ENCODE assay signal across 25 mouse cellular contexts in genomic region chr9:64939281-64939680, GRCm38 (mm10). TPM values are rescaled to one million over a fixed set of nuclear protein-coding genes. Genes with fewer than 3 reads are reported as not detected.
A peak's percentile ranks its signal among the peaks of the same experiment; 100 is the strongest.
DNase-seq lines count a peak whose midpoint lies in the region; ATAC-seq lines count a peak whose summit lies in the region.
"Had no signal": no experiment of that assay in that cellular context is flagged by ENCODE, and none has a peak within 500 bp of the region (broad histone marks: within the 10 kb centered on the region; RNA-seq: fewer than 3 reads in every experiment).

No protein-coding gene starts in this region.

- DNase-seq in forebrain, embryonic 11.5 days (ENCODE audit: low spot score), result peak; percentile 34
- peak; percentile 35 for DNase-seq in lung, postnatal 10 days
- no peak for DNase-seq in lung, postnatal 4 days
- DNase-seq in natural killer cell, adult 2 months (ENCODE audit: low spot score in 2 of 2), result no peak
- DNase-seq: adrenal gland, postnatal 10 days; cerebellum, postnatal 10 days; gastrocnemius, postnatal 25 days; kidney, adult 8-10 months; kidney, postnatal 36 days; layer of hippocampus, adult 9-11 months; left cerebral cortex, postnatal 4 days; right cerebral cortex, postnatal 14 days had no signal

- no peak overlapping the region for H3K27ac ChIP-seq in forebrain, embryonic 11.5 days (ENCODE audit: low read depth, low read length)
- H3K27ac ChIP-seq in forebrain, embryonic 16.5 days (ENCODE audit: low read length), result no peak overlapping the region
- H3K27ac ChIP-seq in liver, embryonic 12.5 days, result peak overlapping the region; percentile 77
- H3K27ac ChIP-seq in hindbrain, embryonic 12.5 days, result no peak overlapping the region
- H3K27ac ChIP-seq: hindbrain, embryonic 13.5 days; left cerebral cortex, adult 2 months; midbrain, embryonic 15.5 days; stomach, embryonic 15.5 days had no signal

- no peaks in the 10 kb centered on the region for H3K36me3 ChIP-seq in forebrain, embryonic 11.5 days (ENCODE audit: control insufficient read depth, insufficient read depth, low read length)
- no peaks in the 10 kb centered on the region for H3K36me3 ChIP-seq in forebrain, embryonic 16.5 days (ENCODE audit: control insufficient read depth, insufficient read depth)
- H3K36me3 ChIP-seq in liver, embryonic 12.5 days, result no peaks in the 10 kb centered on the region
- no peaks in the 10 kb centered on the region for H3K36me3 ChIP-seq in hindbrain, embryonic 12.5 days
- H3K36me3 ChIP-seq: hindbrain, embryonic 13.5 days; midbrain, embryonic 15.5 days; stomach, embryonic 15.5 days had no signal

- no peaks in the 10 kb centered on the region for H3K9me3 ChIP-seq in forebrain, embryonic 11.5 days (ENCODE audit: control insufficient read depth, low read length)
- H3K9me3 ChIP-seq in forebrain, embryonic 16.5 days (ENCODE audit: control insufficient read depth, low read length), result no peaks in the 10 kb centered on the region
- no peaks in the 10 kb centered on the region for H3K9me3 ChIP-seq in liver, embryonic 12.5 days (replicated peaks)
- no peaks in the 10 kb centered on the region for H3K9me3 ChIP-seq in hindbrain, embryonic 12.5 days (replicated peaks)
- H3K9me3 ChIP-seq: hindbrain, embryonic 13.5 days; midbrain, embryonic 15.5 days; stomach, embryonic 15.5 days had no signal

- no peak overlapping the region for H3K9ac ChIP-seq in forebrain, embryonic 11.5 days (ENCODE audit: low read length)
- H3K9ac ChIP-seq in forebrain, embryonic 16.5 days (replicated peaks; ENCODE audit: low read depth, low read length), result no peak overlapping the region
- H3K9ac ChIP-seq in liver, embryonic 12.5 days, result peak overlapping the region; percentile 48
- no peak overlapping the region for H3K9ac ChIP-seq in hindbrain, embryonic 12.5 days
- H3K9ac ChIP-seq: hindbrain, embryonic 13.5 days; midbrain, embryonic 15.5 days; stomach, embryonic 15.5 days had no signal

- no peak overlapping the region for H3K4me2 ChIP-seq in forebrain, embryonic 11.5 days (ENCODE audit: low read depth, low read length, severe bottlenecking)
- H3K4me2 ChIP-seq in forebrain, embryonic 16.5 days (ENCODE audit: low read length), result no peak overlapping the region
- peak overlapping the region; percentile 61 for H3K4me2 ChIP-seq in liver, embryonic 12.5 days
- no peak overlapping the region for H3K4me2 ChIP-seq in hindbrain, embryonic 12.5 days (replicated peaks)
- H3K4me2 ChIP-seq: hindbrain, embryonic 13.5 days; midbrain, embryonic 15.5 days; stomach, embryonic 15.5 days had no signal

- 0 out of 2 replicates have a peak, but pooled peaks cover 3% of the 10 kb centered on the region for H3K4me1 ChIP-seq in forebrain, embryonic 11.5 days (replicated peaks; ENCODE audit: control insufficient read depth, insufficient read depth, low read length)
- no peaks in the 10 kb centered on the region for H3K4me1 ChIP-seq in forebrain, embryonic 16.5 days (replicated peaks; ENCODE audit: control insufficient read depth, insufficient read depth, low read length)
- H3K4me1 ChIP-seq in liver, embryonic 12.5 days, result peaks cover 54% of the 10 kb centered on the region
- no peaks in the 10 kb centered on the region for H3K4me1 ChIP-seq in hindbrain, embryonic 12.5 days
- H3K4me1 ChIP-seq: midbrain, embryonic 15.5 days; stomach, embryonic 15.5 days had no signal

- WGBS in forebrain, embryonic 11.5 days, result 61% methylated on average over 4 of the region's 4 CpGs
- 52% methylated on average over 4 of the region's 4 CpGs for WGBS in forebrain, embryonic 16.5 days
- 35% methylated on average over 4 of the region's 4 CpGs for WGBS in liver, embryonic 12.5 days (ENCODE audit: insufficient replicate concordance)
- 55% methylated on average over 4 of the region's 4 CpGs for WGBS in hindbrain, embryonic 12.5 days

- no peaks in the 10 kb centered on the region for H3K27me3 ChIP-seq in forebrain, embryonic 11.5 days (ENCODE audit: control insufficient read depth, insufficient read depth, low read length)
- H3K27me3 ChIP-seq in forebrain, embryonic 16.5 days (replicated peaks; ENCODE audit: control insufficient read depth, insufficient read depth, low read length), result no peaks in the 10 kb centered on the region
- H3K27me3 ChIP-seq in liver, embryonic 12.5 days (replicated peaks), result peaks cover 19% of the 10 kb centered on the region
- H3K27me3 ChIP-seq in hindbrain, embryonic 12.5 days, result peaks cover 9% of the 10 kb centered on the region
- H3K27me3 ChIP-seq: midbrain, embryonic 15.5 days; stomach, embryonic 15.5 days had no signal

- ATAC-seq in forebrain, embryonic 11.5 days (replicated peaks; ENCODE audit: low FRiP score), result no peak
- ATAC-seq in forebrain, embryonic 16.5 days, result no peak
- no peak; the same call in 1 of the 2 replicates for ATAC-seq in liver, embryonic 12.5 days
- no peak for ATAC-seq in hindbrain, embryonic 12.5 days (ENCODE audit: low FRiP score)
- ATAC-seq: forebrain, embryonic 14.5 days; inflammation-experienced regulatory T-cells, adult 6 months; midbrain, embryonic 15.5 days; Patski had no signal

- no peak overlapping the region for H3K4me3 ChIP-seq in forebrain, embryonic 11.5 days (ENCODE audit: low read depth, low read length)
- no peak overlapping the region for H3K4me3 ChIP-seq in forebrain, embryonic 16.5 days (replicated peaks; ENCODE audit: low read length)
- H3K4me3 ChIP-seq in liver, embryonic 12.5 days, result peak overlapping the region; percentile 31
- H3K4me3 ChIP-seq in hindbrain, embryonic 12.5 days, result no peak overlapping the region
- H3K4me3 ChIP-seq: hindbrain, embryonic 13.5 days; left cerebral cortex, adult 2 months; midbrain, embryonic 15.5 days; stomach, embryonic 15.5 days had no signal

RNA-seq across cellular contexts. Expression of gene Slc24a1, which starts 12.1 kb away (rescaled TPM):
- polyA plus RNA-seq in forebrain, embryonic 11.5 days (2014; fragmentation: Nextera tagmentation; extraction: Ambion mirVana), result 0.05 and 0.07 TPM in 2 replicates
- polyA plus RNA-seq in forebrain, embryonic 16.5 days (2015; fragmentation: Nextera tagmentation; extraction: Ambion mirVana), result 0.10 and 0.25 TPM in 2 replicates
- polyA plus RNA-seq in liver, embryonic 12.5 days (2016; fragmentation: Nextera tagmentation; extraction: Ambion mirVana), result 0.11 and 0.13 TPM in 2 replicates
- 0.05 and 0.07 TPM in 2 replicates for polyA plus RNA-seq in hindbrain, embryonic 12.5 days (2016; fragmentation: Nextera tagmentation; extraction: Ambion mirVana)
- polyA plus RNA-seq: C2C12; liver, adult 2 months; spleen, adult 2 months had no signal

RNA-seq across cellular contexts. Expression of gene Ints14, which starts 21.4 kb away (rescaled TPM):
- 74.1 and 77.0 TPM in 2 replicates for polyA plus RNA-seq in forebrain, embryonic 11.5 days (2014; fragmentation: Nextera tagmentation; extraction: Ambion mirVana)
- polyA plus RNA-seq in forebrain, embryonic 16.5 days (2015; fragmentation: Nextera tagmentation; extraction: Ambion mirVana), result 43.2 and 48.1 TPM in 2 replicates
- polyA plus RNA-seq in liver, embryonic 12.5 days (2016; fragmentation: Nextera tagmentation; extraction: Ambion mirVana), result 38.9 and 42.5 TPM in 2 replicates
- polyA plus RNA-seq in hindbrain, embryonic 12.5 days (2016; fragmentation: Nextera tagmentation; extraction: Ambion mirVana), result 49.6 and 58.6 TPM in 2 replicates

Comparison
In these comparisons a context has a peak if more than half of its experiments do, and no peak if none do; other contexts are left out.
1. DNase-seq: peak in forebrain, embryonic 11.5 days (single experiment) and lung, postnatal 10 days (single experiment); none in lung, postnatal 4 days (0 of 2) and natural killer cell, adult 2 months (0 of 2).